Mouse (Mus musculus) layer of hippocampus, adult 9-10 months (tissue): Measurements from ENCODE around the gene 1700029H14Rik.

Experiments used
- DNase-seq: peaks from one replicate; pipeline ENCODE4 v3.0.0; 2022; ENCODE audit warnings: low spot score

Gene 1700029H14Rik

GRCm38 (mm10) chr8:13562118-13562517 lies at the start of gene 1700029H14Rik:
1700029H14Rik (minus strand) TSS chr8:13562461.
- DNase-seq, result no peak

DNA sequence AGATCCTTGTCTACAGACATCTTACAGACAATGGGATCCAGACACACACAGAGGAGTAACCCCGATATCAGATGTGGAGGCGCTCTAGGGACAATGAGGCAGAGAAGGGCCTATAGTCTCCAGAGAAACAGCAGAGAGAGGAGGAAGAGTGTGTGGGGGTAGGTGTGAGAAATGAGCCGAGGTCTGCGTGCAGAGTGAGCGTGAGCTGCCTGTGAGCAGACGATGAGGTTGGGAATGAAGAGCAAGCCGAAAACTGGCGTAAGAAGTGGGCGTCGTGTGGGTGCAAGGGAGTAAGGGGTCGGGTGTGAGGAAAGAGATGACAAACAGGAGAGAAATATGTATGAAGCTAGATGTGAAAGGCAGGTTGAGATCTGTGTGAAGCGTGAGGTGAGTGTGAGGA lies 49.4 kb upstream of the 1700029H14Rik start:
- no peak for DNase-seq

DNA sequence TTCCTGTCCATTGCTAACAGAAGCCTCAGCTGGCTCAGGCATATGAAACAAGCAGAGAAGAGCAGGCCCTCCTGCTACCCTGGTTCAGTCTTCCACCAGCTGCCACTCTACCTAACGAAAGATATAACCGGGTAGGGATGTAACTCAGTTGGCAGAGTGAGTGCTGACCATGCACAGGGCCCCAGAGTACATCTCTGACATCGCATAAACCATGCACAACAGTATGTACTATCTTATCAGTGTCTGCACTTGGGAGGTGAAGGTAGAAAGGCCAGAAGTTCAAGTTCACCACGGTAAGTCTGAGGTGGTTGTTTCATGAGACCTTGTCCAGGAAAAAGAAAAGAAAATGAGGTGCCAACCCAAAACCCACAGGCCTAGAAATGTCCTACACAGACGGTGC lies 47.7 kb upstream of the 1700029H14Rik start:
- no peak for DNase-seq

GRCm38 (mm10) chr8:13608946-13609345 lies 46.7 kb upstream of the 1700029H14Rik start:
- no peak for DNase-seq

GRCm38 (mm10) chr8:13605920-13606480 lies 43.7 kb upstream of the 1700029H14Rik start:
- no peak for DNase-seq

DNA sequence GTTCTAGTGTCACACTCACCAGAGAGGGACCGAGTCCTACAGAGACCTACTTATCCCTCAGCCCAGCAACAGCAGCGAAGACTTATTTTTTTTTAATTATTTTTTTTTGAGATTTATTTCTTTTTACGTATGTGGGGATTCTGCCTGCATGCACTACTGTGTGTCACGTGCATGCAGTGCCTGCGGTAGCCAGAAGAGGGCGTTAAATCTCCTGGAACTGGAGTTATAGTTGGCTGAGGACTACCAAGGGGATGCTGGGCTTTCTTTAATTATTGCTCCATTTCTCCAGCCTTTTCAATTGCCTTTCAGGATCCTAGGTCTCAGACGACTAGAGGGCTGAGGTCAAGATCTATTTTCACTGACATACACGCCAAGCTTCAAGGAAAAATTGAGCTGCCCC lies 40.4 kb upstream of the 1700029H14Rik start:
- no peak for DNase-seq

GRCm38 (mm10) chr8:13601166-13601565 lies 38.9 kb upstream of the 1700029H14Rik start:
- DNase-seq, result no peak

DNA sequence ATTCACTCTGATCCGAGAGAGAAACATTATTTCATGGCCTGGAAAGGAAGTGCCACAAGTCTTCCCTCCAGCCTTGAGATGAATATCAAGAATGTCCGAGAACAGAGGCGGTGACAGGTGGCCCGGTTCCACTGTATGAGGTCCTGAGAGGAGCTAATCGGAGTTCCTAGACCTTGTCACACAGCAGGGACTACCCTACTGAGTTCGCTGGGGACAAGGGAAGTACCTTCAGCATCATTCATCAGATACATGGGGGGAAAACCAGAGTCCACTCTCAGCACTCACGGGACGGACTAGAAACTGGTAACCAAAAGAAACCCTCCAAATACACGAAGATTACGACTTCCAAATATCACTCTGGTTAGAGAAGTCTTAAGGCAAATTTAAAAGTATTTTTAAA lies 38.5 kb upstream of the 1700029H14Rik start:
- no peak for DNase-seq

GRCm38 (mm10) chr8:13600204-13600603 lies 37.9 kb upstream of the 1700029H14Rik start:
- DNase-seq, result no peak

DNA sequence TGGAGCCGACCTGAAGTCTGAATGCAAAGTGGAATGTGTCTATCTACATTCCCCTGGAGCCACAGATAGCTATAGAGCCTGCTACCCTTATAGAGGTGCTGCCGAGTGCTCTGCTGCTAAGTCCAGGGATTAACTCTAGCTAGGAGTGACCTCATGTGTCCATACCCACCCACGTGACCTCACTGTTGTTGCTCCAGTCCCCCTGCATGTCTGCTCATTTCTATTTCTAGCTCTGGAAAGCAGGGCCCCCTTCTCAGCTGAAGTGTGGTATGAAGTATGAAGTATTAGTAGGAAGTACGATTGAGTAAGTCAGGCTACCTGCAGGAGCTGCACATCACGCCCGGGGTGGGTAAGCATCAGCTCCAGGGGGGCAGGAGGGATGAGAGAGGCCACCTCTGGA lies 35.5 kb upstream of the 1700029H14Rik start:
- no peak for DNase-seq

GRCm38 (mm10) chr8:13595861-13596260 lies 33.6 kb upstream of the 1700029H14Rik start:
- DNase-seq, result no peak

DNA sequence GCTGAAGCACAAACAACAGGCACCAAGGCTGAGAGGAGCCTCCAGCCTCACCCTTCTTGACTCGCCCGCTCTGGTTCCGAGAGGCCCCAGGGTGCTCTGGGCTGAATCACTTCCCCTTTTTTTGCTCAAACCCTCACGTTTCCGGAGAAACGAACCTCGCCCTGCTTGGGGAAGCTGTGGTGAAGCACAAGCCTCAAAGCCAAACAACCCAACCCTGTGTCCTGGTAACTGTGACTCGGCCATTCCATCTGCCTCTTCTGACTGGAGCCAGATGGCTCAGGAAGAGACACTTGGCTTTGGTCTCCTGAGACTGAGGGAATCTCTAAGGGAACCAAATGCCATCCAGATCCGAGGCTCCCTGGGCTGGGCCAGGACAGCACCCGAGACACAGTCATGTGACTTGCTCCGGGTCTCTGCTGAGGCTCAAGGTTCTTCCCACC lies 32.6 kb upstream of the 1700029H14Rik start:
- no peak for DNase-seq

GRCm38 (mm10) chr8:13593340-13593739 lies 31.1 kb upstream of the 1700029H14Rik start:
- DNase-seq, result no peak

DNA sequence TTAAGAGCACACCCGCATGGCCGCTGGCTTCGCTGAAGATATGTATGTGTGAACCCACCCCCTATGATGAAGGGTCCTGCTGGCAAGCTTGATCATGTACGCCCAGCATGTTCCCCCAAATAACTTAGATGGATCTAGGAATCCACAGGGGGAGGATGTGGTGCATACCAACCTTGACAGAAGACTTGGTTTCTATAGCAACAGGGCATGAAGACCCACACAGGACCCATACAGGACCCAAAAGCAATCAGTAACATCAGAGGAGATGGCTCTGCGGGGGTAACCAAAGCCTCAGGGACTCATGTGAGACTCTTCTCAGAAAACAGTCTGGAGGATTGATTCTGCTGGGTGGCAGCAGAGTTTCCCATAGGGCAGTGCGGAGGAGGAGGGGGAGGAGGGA lies 29.0 kb upstream of the 1700029H14Rik start:
- no peak for DNase-seq

- no peak for DNase-seq
These were observed 26.8 kb upstream of the 1700029H14Rik start for GRCm38 (mm10) chr8:13589071-13589470.

DNA sequence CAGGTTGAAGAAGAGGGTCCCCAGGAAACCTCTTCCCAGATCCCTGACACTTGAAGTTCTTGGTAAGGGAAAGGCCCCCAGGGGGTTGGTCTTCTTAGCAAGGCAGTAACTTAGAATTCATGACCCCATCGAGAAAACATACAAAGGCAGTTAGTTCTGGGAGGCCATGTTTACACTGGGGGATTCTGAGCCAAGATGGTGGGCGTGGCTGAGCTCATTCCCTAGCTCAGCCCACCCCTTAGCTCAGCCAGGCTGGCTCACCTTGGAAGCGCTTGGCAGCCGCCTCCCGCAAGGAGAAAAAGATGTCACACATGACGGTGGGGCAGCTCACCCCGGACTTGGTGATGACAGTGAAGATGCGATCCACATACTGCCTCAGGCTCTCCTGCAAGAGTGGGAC lies 22.4 kb upstream of the 1700029H14Rik start:
- no peak for DNase-seq

DNA sequence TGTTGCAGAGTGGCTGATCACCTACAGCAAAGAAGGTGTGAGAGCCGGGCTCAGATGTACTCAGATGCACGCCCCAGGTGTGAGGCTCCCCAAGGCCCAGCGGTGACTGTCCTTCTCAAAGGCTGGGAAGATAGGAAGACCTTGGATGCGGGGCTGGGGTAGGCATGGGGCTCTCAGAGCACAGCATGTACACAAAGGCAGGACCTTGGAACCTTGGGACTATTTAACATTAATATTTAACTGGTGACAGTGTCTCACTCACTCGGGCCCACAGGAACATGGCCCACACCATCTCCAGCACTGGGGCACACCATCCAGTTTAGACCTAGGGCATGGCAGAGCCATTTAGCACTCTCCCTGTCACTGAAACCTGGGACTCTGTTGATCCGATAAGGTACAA lies 15.6 kb upstream of the 1700029H14Rik start:
- DNase-seq, result no peak

DNA sequence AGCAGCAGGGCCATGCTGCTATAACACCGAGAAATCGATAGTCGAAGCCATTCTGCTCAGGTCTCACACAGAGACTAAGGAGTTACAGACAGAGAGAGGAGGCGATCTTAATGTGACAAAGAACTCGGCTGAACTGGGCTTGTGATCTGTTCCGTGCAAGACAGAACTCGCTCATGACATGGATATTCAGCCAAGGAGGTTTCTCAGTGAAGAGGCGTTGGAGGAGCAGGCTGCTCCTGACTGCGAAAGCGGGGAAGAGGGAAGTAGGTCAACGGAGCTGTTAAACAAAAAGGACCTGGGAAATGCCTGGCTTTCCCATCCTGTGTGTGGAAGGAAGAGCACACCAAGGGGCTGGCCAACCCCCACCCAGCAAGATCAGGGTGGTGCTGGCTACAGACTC lies 9.7 kb upstream of the 1700029H14Rik start:
- DNase-seq, result no peak

DNA sequence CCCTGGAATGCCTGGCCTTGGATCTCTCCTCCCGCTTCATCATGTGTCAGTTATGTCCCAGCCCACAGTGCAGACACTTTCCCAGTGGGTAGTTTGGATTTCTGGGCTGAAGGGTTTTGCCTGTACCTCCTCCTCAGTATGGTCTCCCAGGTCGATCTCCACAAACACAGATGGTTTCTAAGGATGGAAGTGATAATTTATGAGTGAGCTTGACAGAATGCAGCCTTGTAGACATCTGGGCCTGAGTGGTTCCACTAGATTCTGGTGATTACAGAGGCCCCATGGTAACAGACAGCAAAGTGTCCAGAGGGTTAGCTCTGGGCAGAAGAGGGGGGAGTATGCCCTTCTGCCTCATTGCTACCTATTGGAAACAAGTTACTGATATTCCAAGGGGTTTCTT lies 4.7 kb downstream of the 1700029H14Rik start:
- DNase-seq, result no peak

- no peak for DNase-seq
These were observed 10.8 kb downstream of the 1700029H14Rik start for GRCm38 (mm10) chr8:13551574-13551830.

DNA sequence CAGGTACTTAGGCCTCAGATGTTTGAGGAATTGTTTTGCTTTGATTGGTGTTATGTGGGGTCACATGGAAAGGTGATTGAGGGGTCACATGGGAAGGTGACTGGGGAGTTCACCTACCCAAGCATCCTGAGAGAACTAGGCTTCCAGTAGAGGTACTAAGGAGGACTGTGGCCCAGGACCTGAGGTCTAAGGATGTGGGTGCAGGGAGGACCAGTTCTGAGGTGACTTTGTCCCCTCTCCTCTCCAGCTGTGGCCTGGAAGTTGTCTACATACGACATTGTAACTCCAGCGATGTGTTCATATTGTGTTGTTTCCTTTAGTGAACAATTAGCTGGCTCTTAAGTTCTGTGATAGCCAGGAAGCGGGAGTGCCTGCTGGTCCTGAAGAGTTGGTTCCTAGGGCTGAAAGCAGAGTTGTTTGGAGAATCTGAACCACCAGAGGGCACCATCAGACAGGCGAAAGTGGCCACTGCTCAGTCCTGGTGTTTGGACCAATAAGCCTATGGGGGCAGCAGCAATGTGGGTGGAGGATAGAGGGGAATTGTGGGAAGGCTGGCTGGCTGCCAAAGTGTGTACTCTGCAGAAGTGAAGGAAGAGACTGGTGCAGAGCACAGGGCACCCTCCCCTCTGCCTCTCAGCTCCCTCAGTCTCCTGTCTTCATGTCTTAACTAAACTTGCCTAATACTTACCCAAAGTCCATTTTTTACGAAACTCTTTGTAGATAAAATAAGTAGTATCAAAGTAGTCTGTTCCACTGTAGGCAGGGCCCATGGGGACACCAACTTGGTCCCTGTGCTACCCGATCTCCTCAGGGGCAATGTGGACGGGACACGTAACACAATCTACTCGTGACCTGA lies 11.3 kb downstream of the 1700029H14Rik start:
- peak; percentile 97 for DNase-seq

- DNase-seq, result no peak
These were observed 13.4 kb downstream of the 1700029H14Rik start for GRCm38 (mm10) chr8:13548831-13549230.

GRCm38 (mm10) chr8:13548235-13548634 lies 14.0 kb downstream of the 1700029H14Rik start:
- DNase-seq, result no peak

DNA sequence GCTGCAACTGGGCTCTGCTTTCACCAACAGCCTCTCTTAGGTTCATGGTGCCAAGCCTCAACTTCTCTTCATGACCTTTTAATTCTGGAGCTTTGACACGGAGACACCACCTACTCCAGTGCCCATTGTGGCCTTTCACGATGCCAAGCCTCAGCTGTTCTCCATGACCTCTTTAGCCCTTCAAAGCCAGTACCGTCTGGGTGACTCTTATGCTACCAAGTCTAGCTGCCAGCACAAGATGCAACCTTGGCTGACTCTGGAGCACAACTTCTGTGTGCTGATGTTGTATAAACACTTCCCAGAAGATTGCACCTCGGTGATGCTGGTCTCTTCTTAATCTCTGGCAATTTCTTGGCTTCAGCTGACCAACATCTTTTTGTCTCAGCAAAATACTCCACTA lies 15.8 kb downstream of the 1700029H14Rik start:
- no peak for DNase-seq
